Mouse (Mus musculus): ENCODE results near the gene Dppa4. TPM values are rescaled to one million over a fixed set of nuclear protein-coding genes. Genes with fewer than 3 reads are reported as not detected.
"Not testable (repeated sequence)": the region's sequence is repeated elsewhere in the genome, so short reads cannot be mapped to it uniquely, and the experiment has no call there.

The Dppa4 gene
- polyA plus RNA-seq, 1 experiment from 2014 or later: not detected

GRCm38 (mm10) chr16:48297384-48298136, 14.0 kb downstream of the Dppa4 start:
- Histone ChIP-seq H3K4me3 (replicated peaks) (no peak overlapping the region), H3K27me3 (no peaks in the 10 kb centered on the region), H3K4me2 (no peak overlapping the region), H3K27ac (no peak overlapping the region), H3K36me3 (no peaks in the 10 kb centered on the region), H3K9ac (no peak overlapping the region), H3K4me1 (no peaks in the 10 kb centered on the region), H3K9me3 (replicated peaks) (no peaks in the 10 kb centered on the region)
- WGBS: 67% methylated on average over 14 of the region's 14 CpGs
- ATAC-seq (replicated peaks; ENCODE audit: low FRiP score): no peak

DNA sequence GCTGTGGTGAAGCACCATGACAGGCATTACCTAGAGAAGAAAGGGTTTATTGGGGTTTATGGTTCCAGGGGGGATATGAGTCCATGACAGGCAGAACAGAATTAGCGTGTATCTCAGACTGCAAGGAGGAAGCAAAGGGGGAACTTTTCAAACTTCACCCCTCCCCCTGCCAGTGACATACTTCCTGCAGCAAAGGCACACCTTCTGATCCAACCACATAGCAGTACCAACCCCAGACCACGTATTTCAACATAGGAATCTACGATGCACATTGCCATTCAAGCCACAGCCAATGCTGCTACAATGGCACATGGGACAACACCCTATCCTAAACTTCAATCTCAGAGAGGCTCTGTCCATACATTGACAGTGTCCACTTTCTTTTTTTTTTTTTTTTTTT, 16.4 kb downstream of the Dppa4 start:
- H3K4me2 ChIP-seq: no peak overlapping the region
- no peaks in the 10 kb centered on the region for H3K9me3 ChIP-seq (replicated peaks)
- no peaks in the 10 kb centered on the region for H3K27me3 ChIP-seq
- no peak overlapping the region for H3K9ac ChIP-seq
- no peaks in the 10 kb centered on the region for H3K36me3 ChIP-seq
- H3K27ac ChIP-seq: no peak overlapping the region
- H3K4me3 ChIP-seq (replicated peaks): no peak overlapping the region
- 80% methylated on average over 3 of the region's 3 CpGs for WGBS
- ATAC-seq (replicated peaks; ENCODE audit: low FRiP score): no peak
- no peaks in the 10 kb centered on the region for H3K4me1 ChIP-seq

- no peak for ATAC-seq (replicated peaks; ENCODE audit: low FRiP score)
- Histone ChIP-seq H3K27me3 (no peaks in the 10 kb centered on the region), H3K4me3 (replicated peaks) (no peak within 1 kb of the TSS), H3K36me3 (no peaks in the 10 kb centered on the region), H3K9me3 (replicated peaks) (no peaks in the 10 kb centered on the region), H3K4me1 (no peaks in the 10 kb centered on the region), H3K4me2 (no peak within 1 kb of the TSS), H3K27ac (no peak within 1 kb of the TSS), H3K9ac (no peak within 1 kb of the TSS)
- WGBS: 74% methylated on average over 7 of the region's 7 CpGs
Measured at GRCm38 (mm10) chr16:48303509-48303908, 20.0 kb downstream of the Dppa4 start, which contains the start of gene Dppa2. Gene Dppa2 (plus strand): TSS chr16:48303908.

- Histone ChIP-seq H3K4me3 (replicated peaks) (no peak overlapping the region), H3K4me2 (no peak overlapping the region), H3K9me3 (replicated peaks) (no peaks in the 10 kb centered on the region), H3K27ac (no peak overlapping the region), H3K27me3 (no peaks in the 10 kb centered on the region), H3K9ac (no peak overlapping the region), H3K36me3 (no peaks in the 10 kb centered on the region), H3K4me1 (no peaks in the 10 kb centered on the region)
- 79% methylated on average over 3 of the region's 3 CpGs for WGBS
- ATAC-seq (replicated peaks; ENCODE audit: low FRiP score): no peak
Measured at GRCm38 (mm10) chr16:48303983-48304382, 20.4 kb downstream of the Dppa4 start.

GRCm38 (mm10) chr16:48308916-48309315, 25.4 kb downstream of the Dppa4 start:
- not testable (repeated sequence) for H3K4me1 ChIP-seq; ATAC-seq (replicated peaks; ENCODE audit: low FRiP score); H3K27me3 ChIP-seq; H3K9me3 ChIP-seq (replicated peaks); H3K36me3 ChIP-seq; H3K9ac ChIP-seq; H3K27ac ChIP-seq; H3K4me3 ChIP-seq (replicated peaks); H3K4me2 ChIP-seq
- 93% methylated on average over 10 of the region's 10 CpGs for WGBS

GRCm38 (mm10) chr16:48309912-48310630, 26.5 kb downstream of the Dppa4 start:
- Histone ChIP-seq H3K9me3 (replicated peaks) (no peaks in the 10 kb centered on the region), H3K4me2 (no peak overlapping the region), H3K27me3 (no peaks in the 10 kb centered on the region), H3K36me3 (no peaks in the 10 kb centered on the region), H3K4me1 (no peaks in the 10 kb centered on the region), H3K4me3 (replicated peaks) (no peak overlapping the region), H3K9ac (no peak overlapping the region), H3K27ac (no peak overlapping the region)
- 77% methylated on average over 12 of the region's 12 CpGs for WGBS
- ATAC-seq (replicated peaks; ENCODE audit: low FRiP score): no peak

- Histone ChIP-seq H3K36me3 (no peaks in the 10 kb centered on the region), H3K27ac (no peak overlapping the region), H3K9ac (no peak overlapping the region), H3K4me2 (no peak overlapping the region), H3K4me1 (no peaks in the 10 kb centered on the region), H3K27me3 (no peaks in the 10 kb centered on the region), H3K9me3 (replicated peaks) (no peaks in the 10 kb centered on the region), H3K4me3 (replicated peaks) (no peak overlapping the region)
- WGBS: 88% methylated on average over 3 of the region's 3 CpGs
- ATAC-seq (replicated peaks; ENCODE audit: low FRiP score): no peak
Measured at GRCm38 (mm10) chr16:48315294-48315693, 31.8 kb downstream of the Dppa4 start.

DNA sequence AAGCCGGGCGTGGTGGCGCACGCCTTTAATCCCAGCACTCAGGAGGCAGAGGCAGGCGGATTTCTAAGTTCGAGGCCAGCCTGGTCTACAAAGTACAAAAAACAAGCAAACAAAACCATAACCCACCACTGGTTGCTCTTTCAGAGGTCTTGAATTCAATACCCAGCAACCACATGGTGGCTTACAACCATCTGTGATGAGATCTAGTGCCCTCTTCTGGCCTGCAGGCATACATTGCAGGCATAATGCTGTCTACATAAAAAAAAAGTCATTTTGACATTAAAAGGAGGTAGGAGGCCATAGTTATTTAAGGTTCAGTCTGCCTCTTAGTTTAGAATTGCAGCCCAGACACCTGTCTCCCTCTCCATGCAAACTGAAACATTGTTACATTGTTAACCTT, 37.2 kb downstream of the Dppa4 start:
- H3K4me2 ChIP-seq: no peak overlapping the region
- H3K36me3 ChIP-seq: no peaks in the 10 kb centered on the region
- no peak overlapping the region for H3K4me3 ChIP-seq (replicated peaks)
- no peak overlapping the region for H3K9ac ChIP-seq
- WGBS: 98% methylated on average over 6 of the region's 6 CpGs
- no peak for ATAC-seq (replicated peaks; ENCODE audit: low FRiP score)
- H3K9me3 ChIP-seq (replicated peaks): no peaks in the 10 kb centered on the region
- H3K4me1 ChIP-seq: no peaks in the 10 kb centered on the region
- no peak overlapping the region for H3K27ac ChIP-seq
- H3K27me3 ChIP-seq: no peaks in the 10 kb centered on the region

GRCm38 (mm10) chr16:48323133-48323532, 39.6 kb downstream of the Dppa4 start:
- H3K9me3 ChIP-seq (replicated peaks): no peaks in the 10 kb centered on the region
- H3K36me3 ChIP-seq: no peaks in the 10 kb centered on the region
- no peak overlapping the region for H3K4me3 ChIP-seq (replicated peaks)
- no peak overlapping the region for H3K4me2 ChIP-seq
- H3K4me1 ChIP-seq: no peaks in the 10 kb centered on the region
- ATAC-seq (replicated peaks; ENCODE audit: low FRiP score): no peak
- H3K27me3 ChIP-seq: no peaks in the 10 kb centered on the region
- WGBS: 67% methylated on average over 6 of the region's 6 CpGs
- no peak overlapping the region for H3K9ac ChIP-seq
- no peak overlapping the region for H3K27ac ChIP-seq

DNA sequence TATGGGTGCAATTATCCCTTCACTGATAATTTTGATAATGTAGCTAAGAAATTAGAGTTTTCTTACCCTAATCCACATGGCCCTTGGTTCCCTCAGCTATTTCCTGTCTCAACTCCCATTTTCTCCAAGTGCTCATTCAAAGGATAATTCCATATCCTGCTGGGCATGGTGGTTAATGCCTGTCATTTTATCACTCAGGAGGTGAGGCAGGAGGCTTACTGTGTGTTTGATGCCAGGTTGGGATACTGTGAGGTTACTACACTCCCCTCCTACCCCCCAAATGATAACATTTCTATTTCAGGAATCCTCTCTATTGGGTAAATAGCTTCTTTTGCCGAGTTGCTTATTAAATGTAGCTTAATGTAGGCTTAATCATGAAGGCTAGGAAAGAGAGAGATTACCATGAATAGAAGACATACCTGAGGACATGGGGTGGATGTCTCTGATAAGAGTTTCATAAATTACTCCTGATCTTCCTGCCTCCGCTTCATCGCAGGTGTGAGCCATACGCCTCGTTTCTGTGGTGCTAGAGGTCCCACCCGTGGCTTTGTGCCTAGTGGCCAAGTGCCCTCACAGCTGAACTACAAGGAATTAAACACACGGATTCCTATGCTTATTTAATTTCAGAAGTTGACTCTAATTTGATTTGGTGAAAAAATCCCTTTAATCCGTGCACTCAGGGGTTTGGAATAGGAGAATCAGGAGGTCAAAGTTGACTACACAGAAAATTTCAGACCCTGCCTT, 40.2 kb downstream of the Dppa4 start:
- H3K9me3 ChIP-seq (replicated peaks): no peaks in the 10 kb centered on the region
- no peaks in the 10 kb centered on the region for H3K36me3 ChIP-seq
- H3K4me2 ChIP-seq: no peak overlapping the region
- ATAC-seq (replicated peaks; ENCODE audit: low FRiP score): no peak
- no peaks in the 10 kb centered on the region for H3K27me3 ChIP-seq
- 85% methylated on average over 8 of the region's 8 CpGs for WGBS
- H3K4me1 ChIP-seq: no peaks in the 10 kb centered on the region
- H3K9ac ChIP-seq: no peak overlapping the region
- H3K4me3 ChIP-seq (replicated peaks): no peak overlapping the region
- H3K27ac ChIP-seq: no peak overlapping the region

DNA sequence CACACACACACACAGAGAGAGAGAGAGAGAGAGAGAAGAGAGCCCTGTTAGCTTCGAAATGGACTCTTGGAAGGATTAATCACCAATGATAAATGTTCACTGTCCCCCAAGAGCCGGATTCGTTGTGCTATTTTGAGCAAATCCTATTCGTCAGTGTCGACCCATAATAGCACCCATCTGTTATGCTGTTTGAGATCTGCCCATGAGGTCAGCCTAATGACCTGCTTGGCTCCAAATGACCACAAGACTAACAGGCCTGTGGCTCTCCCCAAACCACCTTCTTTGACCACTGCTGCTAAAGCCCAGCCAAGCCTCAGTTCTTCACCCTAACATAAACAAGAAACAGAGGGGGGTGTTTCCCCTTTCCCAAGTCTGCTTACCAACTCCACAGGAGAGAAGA, 43.4 kb downstream of the Dppa4 start:
- 16% methylated on average over 5 of the region's 5 CpGs for WGBS
- no peak overlapping the region for H3K27ac ChIP-seq
- ATAC-seq (replicated peaks; ENCODE audit: low FRiP score): no peak
- H3K36me3 ChIP-seq: no peaks in the 10 kb centered on the region
- H3K27me3 ChIP-seq: no peaks in the 10 kb centered on the region
- no peak overlapping the region for H3K4me2 ChIP-seq
- no peaks in the 10 kb centered on the region for H3K9me3 ChIP-seq (replicated peaks)
- H3K4me3 ChIP-seq (replicated peaks): no peak overlapping the region
- H3K9ac ChIP-seq: no peak overlapping the region
- no peaks in the 10 kb centered on the region for H3K4me1 ChIP-seq

GRCm38 (mm10) chr16:48328420-48328819, 44.9 kb downstream of the Dppa4 start:
- WGBS: 92% methylated on average over 2 of the region's 2 CpGs
- Histone ChIP-seq H3K27ac (no peak overlapping the region), H3K36me3 (no peaks in the 10 kb centered on the region), H3K4me1 (no peaks in the 10 kb centered on the region), H3K9me3 (replicated peaks) (no peaks in the 10 kb centered on the region), H3K4me3 (replicated peaks) (no peak overlapping the region), H3K27me3 (no peaks in the 10 kb centered on the region), H3K9ac (no peak overlapping the region), H3K4me2 (no peak overlapping the region)
- no peak for ATAC-seq (replicated peaks; ENCODE audit: low FRiP score)
